14 mouse cellular contexts compared by ENCODE assay signal in the genomic region with DNA sequence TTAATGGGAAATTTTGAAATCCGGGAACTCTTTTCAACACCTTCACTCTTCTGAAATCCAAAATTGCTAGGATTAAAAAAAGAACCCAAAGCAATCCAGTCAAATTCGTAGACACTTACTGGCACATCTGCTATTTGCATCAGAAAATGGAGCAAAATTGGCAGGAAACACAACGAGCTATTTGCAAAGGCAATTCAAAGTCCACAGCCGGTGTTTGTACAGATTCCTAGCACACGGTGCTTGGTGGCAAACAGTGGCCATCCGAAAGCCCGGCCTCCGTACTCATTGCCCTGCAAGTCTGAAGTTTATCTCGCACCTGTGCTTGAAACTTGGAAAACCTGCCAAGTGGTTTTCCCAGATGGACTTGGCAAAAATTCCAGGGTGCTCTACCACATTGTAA. TPM values are rescaled to one million over a fixed set of nuclear protein-coding genes. Genes with fewer than 3 reads are reported as not detected.
DNase-seq lines count a peak whose midpoint lies in the region; ATAC-seq and TF ChIP-seq lines count a peak whose summit lies in the region.
"Had no signal": no experiment of that assay in that cellular context is flagged by ENCODE, and none has a peak within 500 bp of the region (broad histone marks: within the 10 kb centered on the region; RNA-seq: fewer than 3 reads in every experiment).

No protein-coding gene starts in this region.

- WGBS in kidney, embryonic 14.5 days, result 84% methylated on average over 9 of the region's 9 CpGs
- WGBS in stomach, postnatal 0 days, result 28% methylated on average over 9 of the region's 9 CpGs

- H3K27me3 ChIP-seq in kidney, embryonic 14.5 days (ENCODE audit: control insufficient read depth, insufficient read depth, low read length), result no peaks in the 10 kb centered on the region
- H3K27me3 ChIP-seq in stomach, postnatal 0 days (ENCODE audit: control insufficient read depth, insufficient read depth, low read length), result no peaks in the 10 kb centered on the region

- no peaks in the 10 kb centered on the region for H3K4me1 ChIP-seq in kidney, embryonic 14.5 days (ENCODE audit: control insufficient read depth, insufficient read depth, low read length)
- no peaks in the 10 kb centered on the region for H3K4me1 ChIP-seq in stomach, postnatal 0 days (replicated peaks; ENCODE audit: control insufficient read depth, insufficient read depth)

- no peak overlapping the region for H3K4me2 ChIP-seq in kidney, embryonic 14.5 days (replicated peaks; ENCODE audit: low read depth, low read length)
- H3K4me2 ChIP-seq in stomach, postnatal 0 days (replicated peaks; ENCODE audit: low read depth), result no peak overlapping the region

- H3K36me3 ChIP-seq in kidney, embryonic 14.5 days (ENCODE audit: control insufficient read depth, insufficient read depth, low read length), result no peaks in the 10 kb centered on the region
- no peaks in the 10 kb centered on the region for H3K36me3 ChIP-seq in stomach, postnatal 0 days (ENCODE audit: control insufficient read depth, insufficient read depth, low read length)

- ATAC-seq in kidney, embryonic 14.5 days (ENCODE audit: low FRiP score, low TSS enrichment), result no peak
- no peak for ATAC-seq in stomach, postnatal 0 days (ENCODE audit: low FRiP score, low TSS enrichment)
- ATAC-seq in erythroid progenitor cell, adult 5-6 weeks (replicated peaks; ENCODE audit: low FRiP score, poor library complexity, severe bottlenecking), result no peak

- TF ChIP-seq EP300 in stomach, postnatal 0 days (optimal IDR thresholded peaks at IDR 0.05), result no peak

- no peaks in the 10 kb centered on the region for H3K9me3 ChIP-seq in kidney, embryonic 14.5 days (ENCODE audit: control insufficient read depth, low read length)
- H3K9me3 ChIP-seq in stomach, postnatal 0 days (ENCODE audit: control insufficient read depth, low read length), result no peaks in the 10 kb centered on the region

- H3K9ac ChIP-seq in kidney, embryonic 14.5 days (ENCODE audit: low read depth, low read length), result no peak overlapping the region
- no peak overlapping the region for H3K9ac ChIP-seq in stomach, postnatal 0 days (ENCODE audit: low read length)

- no peak overlapping the region for H3K4me3 ChIP-seq in kidney, embryonic 14.5 days (ENCODE audit: low read length)
- H3K4me3 ChIP-seq in stomach, postnatal 0 days (ENCODE audit: low read depth, low read length), result no peak overlapping the region

- peak; percentile 13 for DNase-seq in kidney, adult 11 months
- DNase-seq in right cerebral cortex, adult 18-20 months, result peak; percentile 34
- no peak for DNase-seq in right cerebral cortex, postnatal 14 days
- peak; percentile 18 to 45 for DNase-seq in layer of hippocampus, postnatal 14 days (ENCODE audit: low spot score in 2 of 2)
- DNase-seq in stomach, postnatal 0 days (ENCODE audit: low spot score), result peak; percentile 21
- no peak for DNase-seq in testis, postnatal 14 days (ENCODE audit: low spot score)
- DNase-seq: adrenal gland, adult 8-10 months; cerebellum, adult 11-12 months; heart, postnatal 36 days; lung, adult 18-20 months; thymus, adult 2 months had no signal

- no peak overlapping the region for H3K27ac ChIP-seq in kidney, embryonic 14.5 days (ENCODE audit: low read depth, low read length)
- H3K27ac ChIP-seq in stomach, postnatal 0 days (replicated peaks), result no peak overlapping the region
- H3K27ac ChIP-seq: kidney, postnatal 0 days had no signal

- TF ChIP-seq CTCF in stomach, postnatal 0 days (IDR thresholded peaks at IDR 0.05; ENCODE audit: low read depth), result no peak

RNA-seq across cellular contexts. Expression of gene Ppm1l, which starts 34.3 kb away (rescaled TPM):
- polyA plus RNA-seq in kidney, embryonic 14.5 days (2014; fragmentation: Nextera tagmentation; extraction: Ambion mirVana), result 4.8 and 6.7 TPM in 2 replicates
- 10 to 100 TPM; 55.2 to 55.4 TPM for total RNA-seq in layer of hippocampus, postnatal 14 days (2021)
- polyA plus RNA-seq in stomach, postnatal 0 days (2015; fragmentation: Nextera tagmentation; extraction: Ambion mirVana), result 6.0 and 7.0 TPM in 2 replicates
- 27.2 and 28.5 TPM in 2 replicates for total RNA-seq in erythroid progenitor cell, adult 5-6 weeks (2015; ENCODE audit: low replicate concordance)
- total RNA-seq in erythroid progenitor cell, adult 5-6 weeks (2017; ENCODE audit: low replicate concordance), result 29.4 and 32.6 TPM in 2 replicates

Comparison
In these comparisons a context has a peak if more than half of its experiments do, and no peak if none do; other contexts are left out.
1. DNase-seq: peak in kidney, adult 11 months (single experiment), right cerebral cortex, adult 18-20 months (single experiment), layer of hippocampus, postnatal 14 days (2 of 2) and stomach, postnatal 0 days (single experiment); none in right cerebral cortex, postnatal 14 days (single experiment) and testis, postnatal 14 days (single experiment).